In the genomic region with DNA sequence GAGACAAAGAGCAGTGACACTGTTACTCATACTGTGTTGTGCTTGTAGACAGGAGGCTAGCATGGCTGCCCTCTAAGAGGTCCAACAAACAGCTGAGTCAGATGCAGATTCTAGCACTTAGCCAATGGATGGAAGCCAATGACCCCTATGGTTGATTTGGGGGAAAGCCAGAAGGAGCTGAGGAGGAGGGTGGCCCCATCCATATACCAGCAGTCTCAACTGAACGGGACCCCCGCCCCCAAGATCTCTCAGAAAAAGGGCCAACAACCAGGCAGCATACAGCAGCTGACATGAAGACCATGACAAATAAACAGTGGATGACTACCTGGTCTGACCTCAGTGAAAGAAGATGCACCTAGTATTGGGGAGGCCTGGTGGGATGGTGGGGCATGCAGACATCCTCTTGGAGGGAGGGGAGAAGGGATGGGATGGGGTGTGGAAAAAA, we compare ENCODE assay signal across 8 mouse cellular contexts. TPM values are rescaled to one million over a fixed set of nuclear protein-coding genes. Genes with fewer than 3 reads are reported as not detected.
DNase-seq lines count a peak whose midpoint lies in the region; ATAC-seq and TF ChIP-seq lines count a peak whose summit lies in the region.
"Not testable (repeated sequence)": the region's sequence is repeated elsewhere in the genome, so short reads cannot be mapped to it uniquely, and the experiment has no call there.

No protein-coding gene starts in this region.

- not testable (repeated sequence) for DNase-seq in forebrain, embryonic 11.5 days (ENCODE audit: low spot score); heart, postnatal 0 days (ENCODE audit: low spot score); intestine, embryonic 14.5 days (ENCODE audit: low spot score); midbrain, embryonic 11.5 days (ENCODE audit: low spot score, missing footprints); stomach, postnatal 0 days (ENCODE audit: low spot score)

- H3K4me2 ChIP-seq in forebrain, embryonic 11.5 days (ENCODE audit: low read depth, low read length, severe bottlenecking); heart, postnatal 0 days (ENCODE audit: low read depth, low read length); intestine, embryonic 14.5 days (ENCODE audit: low read length); limb, embryonic 12.5 days; liver, embryonic 15.5 days; midbrain, embryonic 11.5 days; neural tube, embryonic 12.5 days (replicated peaks); stomach, postnatal 0 days (replicated peaks; ENCODE audit: low read depth): not testable (repeated sequence)

- not testable (repeated sequence) for H3K4me1 ChIP-seq in forebrain, embryonic 11.5 days (replicated peaks; ENCODE audit: control insufficient read depth, insufficient read depth, low read length); heart, postnatal 0 days (ENCODE audit: control insufficient read depth, insufficient read depth); intestine, embryonic 14.5 days (replicated peaks; ENCODE audit: control insufficient read depth, insufficient read depth, low read length); limb, embryonic 12.5 days (replicated peaks); liver, embryonic 15.5 days (replicated peaks); midbrain, embryonic 11.5 days (ENCODE audit: control insufficient read depth, insufficient read depth, low read length); neural tube, embryonic 12.5 days; stomach, postnatal 0 days (replicated peaks; ENCODE audit: control insufficient read depth, insufficient read depth)

- not testable (repeated sequence) for TF ChIP-seq EP300 in heart, postnatal 0 days (IDR thresholded peaks at IDR 0.05; ENCODE audit: low read depth); stomach, postnatal 0 days (optimal IDR thresholded peaks at IDR 0.05)

- no CpG with 5 or more reads among the region's 2 CpGs for WGBS in forebrain, embryonic 11.5 days
- WGBS in heart, postnatal 0 days: no CpG with 5 or more reads among the region's 2 CpGs
- no CpG with 5 or more reads among the region's 2 CpGs for WGBS in intestine, embryonic 14.5 days
- WGBS in limb, embryonic 12.5 days: no CpG with 5 or more reads among the region's 2 CpGs
- WGBS in liver, embryonic 15.5 days (ENCODE audit: insufficient replicate concordance): no CpG with 5 or more reads among the region's 2 CpGs
- no CpG with 5 or more reads among the region's 2 CpGs for WGBS in midbrain, embryonic 11.5 days
- WGBS in neural tube, embryonic 12.5 days: no CpG with 5 or more reads among the region's 2 CpGs
- no CpG with 5 or more reads among the region's 2 CpGs for WGBS in stomach, postnatal 0 days

- H3K4me3 ChIP-seq in forebrain, embryonic 11.5 days (ENCODE audit: low read depth, low read length); heart, postnatal 0 days (ENCODE audit: low read depth, low read length); intestine, embryonic 14.5 days (ENCODE audit: low read depth, low read length); limb, embryonic 12.5 days (replicated peaks); liver, embryonic 15.5 days (replicated peaks); midbrain, embryonic 11.5 days (ENCODE audit: low read depth, low read length); neural tube, embryonic 12.5 days; stomach, postnatal 0 days (ENCODE audit: low read depth, low read length): not testable (repeated sequence)

- H3K9me3 ChIP-seq in forebrain, embryonic 11.5 days (ENCODE audit: control insufficient read depth, low read length); heart, postnatal 0 days (replicated peaks; ENCODE audit: control insufficient read depth, low read length); intestine, embryonic 14.5 days (ENCODE audit: control insufficient read depth, low read length); limb, embryonic 12.5 days; liver, embryonic 15.5 days (replicated peaks); midbrain, embryonic 11.5 days (ENCODE audit: control insufficient read depth, low read length); neural tube, embryonic 12.5 days; stomach, postnatal 0 days (ENCODE audit: control insufficient read depth, low read length): not testable (repeated sequence)

- not testable (repeated sequence) for H3K36me3 ChIP-seq in forebrain, embryonic 11.5 days (ENCODE audit: control insufficient read depth, insufficient read depth, low read length); heart, postnatal 0 days (replicated peaks; ENCODE audit: control insufficient read depth, insufficient read depth, low read length); intestine, embryonic 14.5 days (ENCODE audit: control insufficient read depth, insufficient read depth, low read length); limb, embryonic 12.5 days; liver, embryonic 15.5 days (replicated peaks); midbrain, embryonic 11.5 days (ENCODE audit: control insufficient read depth, insufficient read depth, low read length); neural tube, embryonic 12.5 days; stomach, postnatal 0 days (ENCODE audit: control insufficient read depth, insufficient read depth, low read length)

- not testable (repeated sequence) for H3K27ac ChIP-seq in forebrain, embryonic 11.5 days (ENCODE audit: low read depth, low read length); heart, postnatal 0 days (ENCODE audit: low read depth); intestine, embryonic 14.5 days (ENCODE audit: low read depth); limb, embryonic 12.5 days; liver, embryonic 15.5 days (replicated peaks); midbrain, embryonic 11.5 days (ENCODE audit: low read depth, low read length); neural tube, embryonic 12.5 days; stomach, postnatal 0 days (replicated peaks)

- not testable (repeated sequence) for H3K9ac ChIP-seq in forebrain, embryonic 11.5 days (ENCODE audit: low read length); heart, postnatal 0 days (replicated peaks; ENCODE audit: low read depth, low read length); intestine, embryonic 14.5 days (ENCODE audit: low read length); limb, embryonic 12.5 days (replicated peaks); liver, embryonic 15.5 days; midbrain, embryonic 11.5 days (ENCODE audit: low read length); neural tube, embryonic 12.5 days; stomach, postnatal 0 days (ENCODE audit: low read length)

- peak; percentile 84 for ATAC-seq in forebrain, embryonic 11.5 days (replicated peaks; ENCODE audit: low FRiP score)
- ATAC-seq in heart, postnatal 0 days (ENCODE audit: insufficient read depth, low read depth): peak; percentile 30; the same call in 1 of the 2 replicates
- peak; percentile 75; the same call in 1 of the 2 replicates for ATAC-seq in intestine, embryonic 14.5 days (replicated peaks; ENCODE audit: low FRiP score, low TSS enrichment, low read depth)
- ATAC-seq in limb, embryonic 12.5 days (ENCODE audit: insufficient number of reproducible peaks, insufficient read depth, low FRiP score, low TSS enrichment, low read depth): peak; percentile 76; the same call in 1 of the 2 replicates
- peak; percentile 54; the same call in 1 of the 2 replicates for ATAC-seq in liver, embryonic 15.5 days (ENCODE audit: insufficient read depth)
- ATAC-seq in midbrain, embryonic 11.5 days (ENCODE audit: low FRiP score): peak; percentile 77
- peak; percentile 53; the same call in 1 of the 2 replicates for ATAC-seq in neural tube, embryonic 12.5 days (ENCODE audit: low FRiP score, low read depth)
- peak; percentile 69 for ATAC-seq in stomach, postnatal 0 days (ENCODE audit: low FRiP score, low TSS enrichment)

- not testable (repeated sequence) for TF ChIP-seq CTCF in heart, postnatal 0 days (IDR thresholded peaks at IDR 0.05; ENCODE audit: low read depth); stomach, postnatal 0 days (IDR thresholded peaks at IDR 0.05; ENCODE audit: low read depth)

- H3K27me3 ChIP-seq in forebrain, embryonic 11.5 days (ENCODE audit: control insufficient read depth, insufficient read depth, low read length); heart, postnatal 0 days (ENCODE audit: control insufficient read depth, insufficient read depth, low read length); intestine, embryonic 14.5 days (replicated peaks; ENCODE audit: control insufficient read depth, insufficient read depth, low read length); limb, embryonic 12.5 days; liver, embryonic 15.5 days; midbrain, embryonic 11.5 days (ENCODE audit: control insufficient read depth, insufficient read depth, low read length); neural tube, embryonic 12.5 days (replicated peaks); stomach, postnatal 0 days (ENCODE audit: control insufficient read depth, insufficient read depth, low read length): not testable (repeated sequence)

RNA-seq across cellular contexts. Expression of a gene that starts 8.5 kb away (rescaled TPM):
- 2.6 and 2.9 TPM in 2 replicates for polyA plus RNA-seq in forebrain, embryonic 11.5 days (2014; fragmentation: Nextera tagmentation; extraction: Ambion mirVana)
- 0.99 TPM in 1 of 2 replicates, not detected in the other for total RNA-seq in heart, postnatal 0 days (2014; rRNA removed; ENCODE audit: low replicate concordance)
- polyA plus RNA-seq in heart, postnatal 0 days (2015; fragmentation: Nextera tagmentation; extraction: Ambion mirVana): 3.3 and 3.7 TPM in 2 replicates
- polyA plus RNA-seq in intestine, embryonic 14.5 days (2014; fragmentation: Nextera tagmentation; extraction: Ambion mirVana): 3.2 and 3.3 TPM in 2 replicates
- 2.5 and 3.1 TPM in 2 replicates for polyA plus RNA-seq in limb, embryonic 12.5 days (2016; fragmentation: Nextera tagmentation; extraction: Ambion mirVana)
- polyA plus RNA-seq in liver, embryonic 15.5 days (2015; fragmentation: Nextera tagmentation; extraction: Ambion mirVana): 1.4 and 2.0 TPM in 2 replicates
- polyA plus RNA-seq in midbrain, embryonic 11.5 days (2014; fragmentation: Nextera tagmentation; extraction: Ambion mirVana): 2.8 and 3.1 TPM in 2 replicates
- polyA plus RNA-seq in neural tube, embryonic 12.5 days (2016; fragmentation: Nextera tagmentation; extraction: Ambion mirVana): 2.1 and 2.8 TPM in 2 replicates
- 0.70 and 0.84 TPM in 2 replicates for polyA plus RNA-seq in stomach, postnatal 0 days (2015; fragmentation: Nextera tagmentation; extraction: Ambion mirVana)

Comparison
In these comparisons a context has a peak if more than half of its experiments do, and no peak if none do; other contexts are left out.
1. ATAC-seq: peak in every context shown above with its lines; median percentile 84 in forebrain, embryonic 11.5 days; 77 in midbrain, embryonic 11.5 days; 76 in limb, embryonic 12.5 days; 75 in intestine, embryonic 14.5 days; 69 in stomach, postnatal 0 days; 54 in liver, embryonic 15.5 days; 53 in neural tube, embryonic 12.5 days; 30 in heart, postnatal 0 days.